18 mouse cellular contexts compared by ENCODE assay signal in genomic region chr10:120848677-120849076, GRCm38 (mm10). TPM values are rescaled to one million over a fixed set of nuclear protein-coding genes. Genes with fewer than 3 reads are reported as not detected.
DNase-seq lines count a peak whose midpoint lies in the region; ATAC-seq and TF ChIP-seq lines count a peak whose summit lies in the region.
"Had no signal": no experiment of that assay in that cellular context is flagged by ENCODE, and none has a peak within 500 bp of the region (broad histone marks: within the 10 kb centered on the region; RNA-seq: fewer than 3 reads in every experiment).

No protein-coding gene starts in this region.

- H3K4me1 ChIP-seq in heart, adult 2 months (ENCODE audit: control insufficient read depth, insufficient read depth, low read length): no peaks in the 10 kb centered on the region
- peaks cover 62% of the 10 kb centered on the region for H3K4me1 ChIP-seq in limb, embryonic 10.5 days
- peaks cover 7% of the 10 kb centered on the region; the same call in 1 of the 2 replicates for H3K4me1 ChIP-seq in midbrain, embryonic 15.5 days

- H3K27ac ChIP-seq in heart, adult 2 months: no peak overlapping the region
- peak overlapping the region; percentile 47; the same call in 1 of the 2 replicates for H3K27ac ChIP-seq in limb, embryonic 10.5 days
- H3K27ac ChIP-seq in midbrain, embryonic 15.5 days: no peak overlapping the region
- H3K27ac ChIP-seq: kidney, postnatal 0 days; midbrain, embryonic 10.5 days had no signal

- H3K36me3 ChIP-seq in heart, adult 2 months (ENCODE audit: control insufficient read depth, insufficient read depth, low read length): no peaks in the 10 kb centered on the region; the same call in none of the 2 replicates
- peaks cover 12% of the 10 kb centered on the region; the same call in 1 of the 2 replicates for H3K36me3 ChIP-seq in limb, embryonic 10.5 days
- H3K36me3 ChIP-seq in midbrain, embryonic 15.5 days (replicated peaks): no peaks in the 10 kb centered on the region
- H3K36me3 ChIP-seq: midbrain, embryonic 10.5 days had no signal

- WGBS in heart, adult 2 months: 67% methylated on average over 7 of the region's 7 CpGs
- 79% methylated on average over 7 of the region's 7 CpGs for WGBS in limb, embryonic 10.5 days
- 86% methylated on average over 7 of the region's 7 CpGs for WGBS in midbrain, embryonic 15.5 days

- no peaks in the 10 kb centered on the region for H3K9me3 ChIP-seq in limb, embryonic 10.5 days (replicated peaks)
- H3K9me3 ChIP-seq in midbrain, embryonic 15.5 days: no peaks in the 10 kb centered on the region
- H3K9me3 ChIP-seq: midbrain, embryonic 10.5 days had no signal

- no peak for TF ChIP-seq CTCF in heart, adult 2 months (IDR thresholded peaks at IDR 0.05)

- no peak for TF ChIP-seq EP300 in heart, adult 2 months (IDR thresholded peaks at IDR 0.05; ENCODE audit: insufficient read depth, low read depth, low read length)

- 0 out of 2 replicates have a peak, but pooled peaks cover 2% of the 10 kb centered on the region for H3K79me2 ChIP-seq in heart, adult 2 months (replicated peaks; ENCODE audit: control insufficient read depth, insufficient read depth, low read length)

- DNase-seq in heart, adult 11 months: peak; percentile 27
- DNase-seq in heart, adult 2 months: no peak
- DNase-seq in limb, embryonic 10.5 days (ENCODE audit: low spot score): no peak
- no peak for DNase-seq in frontal cortex, adult 2 months (ENCODE audit: extremely low spot score in 1 of 2, low spot score in 1 of 2)
- no peak for DNase-seq in spleen, adult 18-20 months
- DNase-seq: adrenal gland, postnatal 36 days; cerebellum, adult 2 months; cerebellum, postnatal 36 days; heart, adult 18-20 months; kidney, adult 11 months; thymus, postnatal 36 days had no signal

- H3K4me2 ChIP-seq in midbrain, embryonic 15.5 days: no peak overlapping the region

- H3K27me3 ChIP-seq in heart, adult 2 months (ENCODE audit: control insufficient read depth, insufficient read depth, low read length): no peaks in the 10 kb centered on the region
- no peaks in the 10 kb centered on the region for H3K27me3 ChIP-seq in limb, embryonic 10.5 days (ENCODE audit: low read depth, poor library complexity, severe bottlenecking)
- H3K27me3 ChIP-seq in midbrain, embryonic 15.5 days (replicated peaks): no peaks in the 10 kb centered on the region
- H3K27me3 ChIP-seq: CH12.LX had no signal

- no peak for TF ChIP-seq POLR2A in heart, adult 2 months (IDR thresholded peaks at IDR 0.05; ENCODE audit: insufficient read depth, low read depth, low read length)

- intact Hi-C loops in heart, adult 2 months (cut with DNase I): no loop called here

- no peak overlapping the region for H3K4me3 ChIP-seq in heart, adult 2 months
- no peak overlapping the region for H3K4me3 ChIP-seq in limb, embryonic 10.5 days
- no peak overlapping the region for H3K4me3 ChIP-seq in midbrain, embryonic 15.5 days
- H3K4me3 ChIP-seq: midbrain, embryonic 10.5 days had no signal

- H3K9ac ChIP-seq in heart, adult 2 months (ENCODE audit: low read depth, low read length): no peak overlapping the region
- H3K9ac ChIP-seq in midbrain, embryonic 15.5 days: no peak overlapping the region

- peak; percentile 77 for ATAC-seq in common myeloid progenitor, adult 5-6 weeks (replicated peaks; ENCODE audit: low read depth, poor library complexity, severe bottlenecking)
- ATAC-seq in megakaryocyte, adult 5-6 weeks (ENCODE audit: poor library complexity, severe bottlenecking): peak; percentile 83
- no peak for ATAC-seq in midbrain, embryonic 15.5 days (replicated peaks)
- ATAC-seq: hindbrain, embryonic 16.5 days had no signal

RNA-seq across cellular contexts. Expression of gene Msrb3, which starts 50.2 kb away (rescaled TPM):
- total RNA-seq in heart, adult 2 months (2021): 10 to 100 TPM; 88.7 to 92.5 TPM
- polyA plus RNA-seq in heart, adult 2 months (2012; rRNA removed): 53.5 and 86.5 TPM in 2 replicates
- total RNA-seq in common myeloid progenitor, adult 5-6 weeks (2017): 4.8 and 4.9 TPM in 2 replicates
- polyA plus RNA-seq in limb, embryonic 10.5 days (2016; fragmentation: Nextera tagmentation; extraction: Ambion mirVana): 5.4 and 7.2 TPM in 2 replicates
- total RNA-seq in megakaryocyte, adult 5-6 weeks (2015): 0.40 TPM in 1 of 2 replicates, not detected in the other
- total RNA-seq in megakaryocyte, adult 5-6 weeks (2017): 0.07 TPM in 1 of 2 replicates, not detected in the other
- 6.6 and 6.9 TPM in 2 replicates for polyA plus RNA-seq in frontal cortex, adult 2 months (2012; rRNA removed)
- 0.84 and 1.4 TPM in 2 replicates for polyA plus RNA-seq in midbrain, embryonic 15.5 days (2015; fragmentation: Nextera tagmentation; extraction: Ambion mirVana)
- total RNA-seq: CH12.LX had no signal
